Mouse (Mus musculus): ENCODE data around the gene Praf2.
"Not testable (repeated sequence)": the region's sequence is repeated elsewhere in the genome, so short reads cannot be mapped to it uniquely, and the experiment has no call there.

DNA sequence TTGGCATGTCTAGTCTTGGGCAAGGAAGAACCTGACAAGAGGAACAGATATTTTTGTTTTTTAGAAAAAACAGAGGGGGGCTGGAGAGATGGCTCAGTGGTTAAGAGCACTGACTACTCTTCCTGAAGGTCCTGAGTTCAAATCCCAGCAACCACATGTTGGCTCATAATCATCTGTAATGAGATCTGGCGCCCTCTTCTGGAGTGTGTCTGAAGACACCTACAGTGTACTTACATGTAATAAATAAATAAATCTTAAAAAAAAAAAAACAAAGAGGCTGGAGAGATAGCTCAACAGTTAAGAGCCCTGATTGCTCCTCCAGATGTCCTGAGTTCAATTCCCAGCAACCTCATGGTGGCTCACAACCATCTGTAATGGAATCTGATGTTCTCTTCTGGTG lies 12.2 kb upstream of the Praf2 start:
- not testable (repeated sequence) for TF ChIP-seq KAT2A (conservative IDR thresholded peaks at IDR 0.05; ENCODE audit: low read depth, low read length); TBP (IDR thresholded peaks at IDR 0.05; ENCODE audit: low read depth, low read length); MEF2A (IDR thresholded peaks at IDR 0.05; ENCODE audit: extremely low read depth, insufficient replicate concordance, low read depth, low read length, poor library complexity, severe bottlenecking)
- TF ChIP-seq CTCF (IDR thresholded peaks at IDR 0.05 in 2 of 3, conservative IDR thresholded peaks at IDR 0.05 in 1 of 3; ENCODE audit: control insufficient read depth in 1 of 3, insufficient read depth in 1 of 3, low read depth in 2 of 3, low read length in 3 of 3, poor library complexity in 1 of 3, severe bottlenecking in 1 of 3) = peak in 2 of 3 experiments; percentile 16 to 36; a peak in 4 of 6 replicates
